Mouse (Mus musculus) embryonic facial prominence, embryonic 12.5 days (tissue): Measurements from ENCODE around the gene Psmc2. TPM values are rescaled to one million over a fixed set of nuclear protein-coding genes. Genes with fewer than 3 reads are reported as not detected.
A peak's percentile ranks its signal among the peaks of the same experiment; 100 is the strongest.

Experiments used
- ATAC-seq: fragments of 200-750 bp; cut with Nextera tagmentation; 2 replicates; pipeline ENCODE4 v1.8.0; 2017; ENCODE audit not compliant: insufficient number of reproducible peaks, insufficient read depth, low FRiP score, low TSS enrichment
- H3K27ac ChIP-seq: fragments of 300-500 bp; sonication (generic); 2 replicates; pipeline ENCODE4 v1.5.1; 2016; ENCODE audit warnings: mild to moderate bottlenecking
- H3K27me3 ChIP-seq: fragments of 300-500 bp; sonication (generic); 2 replicates; pipeline ENCODE4 v1.6.1; 2016; ENCODE audit warnings: mild to moderate bottlenecking, moderate library complexity
- H3K36me3 ChIP-seq: fragments of 300-500 bp; sonication (generic); 2 replicates; pipeline ENCODE4 v1.6.1; 2016; ENCODE audit warnings: mild to moderate bottlenecking
- H3K4me1 ChIP-seq: fragments of 300-500 bp; sonication (generic); 2 replicates; pipeline ENCODE4 v1.6.1; 2016
- H3K4me2 ChIP-seq: fragments of 300-500 bp; sonication (generic); replicated peaks from 2 replicates; pipeline ENCODE4 v1.6.1; 2016; ENCODE audit warnings: mild to moderate bottlenecking, moderate library complexity
- H3K4me3 ChIP-seq: fragments of 300-500 bp; sonication (generic); 2 replicates; pipeline ENCODE4 v1.5.1; 2016; ENCODE audit warnings: mild to moderate bottlenecking
- H3K9ac ChIP-seq: fragments of 300-500 bp; sonication (generic); 2 replicates; pipeline ENCODE4 v1.6.1; 2016; ENCODE audit warnings: mild to moderate bottlenecking, moderate library complexity
- H3K9me3 ChIP-seq: fragments of 300-500 bp; sonication (generic); 2 replicates; pipeline ENCODE4 v1.6.1; 2016; ENCODE audit warnings: mild to moderate bottlenecking, moderate library complexity
- WGBS: fragments of 180-500 bp; shearing (Covaris S2); methylation state at CpG from one replicate; pipeline ENCODE4 v1.1.7; 2016; 5-methylcytosine and 5-hydroxymethylcytosine counted together
- polyA plus RNA-seq: library from polyadenylated mRNA; unstranded; fragments of >200 nt; fragmentation: Nextera tagmentation; extraction: Ambion mirVana; gene quantifications from 2 replicates; pipeline ENCODE4 v1.2.1, GENCODE M21; 2016

The Psmc2 gene
- polyA plus RNA-seq, 1 experiment from 2014 or later = 198 TPM

DNA sequence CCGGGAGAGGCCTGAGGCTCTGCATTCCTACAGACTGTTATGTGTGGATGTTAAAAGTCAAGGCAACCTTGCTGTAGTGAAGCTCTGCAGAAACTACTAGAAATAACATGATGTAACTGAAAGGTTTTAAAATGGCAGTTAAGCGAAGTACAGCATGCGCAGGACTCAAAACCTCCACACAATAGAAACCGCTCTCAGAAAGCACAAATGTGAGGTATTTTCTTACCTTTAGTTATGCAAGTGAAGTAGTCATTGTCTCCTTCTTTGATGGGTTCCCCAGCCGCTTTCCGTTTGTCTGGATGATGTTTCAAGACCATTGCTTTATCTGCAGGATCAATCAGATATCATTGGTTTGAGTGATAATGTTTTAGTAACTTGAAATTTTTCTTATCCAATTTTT is 8.6 kb upstream of the Psmc2 start:
- Histone ChIP-seq H3K27me3 (no peaks in the 10 kb centered on the region), H3K9me3 (no peaks in the 10 kb centered on the region), H3K27ac (no peak overlapping the region), H3K4me3 (no peak overlapping the region), H3K4me1 (no peaks in the 10 kb centered on the region), H3K9ac (no peak overlapping the region), H3K4me2 (no peak overlapping the region), H3K36me3 (peaks cover 56% of the 10 kb centered on the region)
- no peak for ATAC-seq
- 89% methylated on average over 6 of the region's 6 CpGs for WGBS

GRCm38 (mm10) chr5:21784161-21785052 is 676 bp upstream of the Psmc2 start:
- Histone ChIP-seq H3K27me3 (no peaks in the 10 kb centered on the region), H3K4me2 (peak overlapping the region; percentile 91), H3K4me1 (peaks cover 17% of the 10 kb centered on the region), H3K27ac (0 out of 2 replicates have a peak overlapping the region, but pooled peaks have one; percentile 36), H3K9me3 (no peaks in the 10 kb centered on the region), H3K4me3 (peak overlapping the region; percentile 95), H3K36me3 (peaks cover 33% of the 10 kb centered on the region), H3K9ac (peak overlapping the region; percentile 79)
- peak; percentile 82 for ATAC-seq
- under 1% methylated on average over 51 of the region's 51 CpGs for WGBS

DNA sequence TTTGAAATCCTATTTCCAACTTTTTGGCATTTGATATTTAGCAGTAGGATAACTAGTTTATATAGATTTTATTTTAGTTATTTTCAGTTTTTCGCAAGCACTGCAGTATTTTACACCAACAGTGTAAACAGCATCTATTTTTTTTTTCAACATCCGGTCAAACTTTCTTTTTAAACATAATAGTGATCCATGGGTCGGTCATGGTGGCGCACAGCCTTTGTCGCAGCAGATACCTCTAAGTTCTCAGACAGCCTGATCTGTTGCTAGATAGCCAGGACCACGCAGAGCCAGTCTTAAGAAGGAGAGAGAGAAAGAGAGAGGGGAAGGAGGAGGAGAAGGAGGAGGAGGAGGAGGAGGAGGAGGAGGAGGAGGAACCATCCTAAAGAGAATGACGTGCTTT is 693 bp downstream of the Psmc2 start:
- H3K4me2 ChIP-seq = peak overlapping the region; percentile 65
- 0 out of 2 replicates have a peak overlapping the region, but pooled peaks have one; percentile 87 for H3K27ac ChIP-seq
- peaks cover 20% of the 10 kb centered on the region for H3K36me3 ChIP-seq
- 72% methylated on average over 7 of the region's 7 CpGs for WGBS
- peaks cover 17% of the 10 kb centered on the region for H3K4me1 ChIP-seq
- no peaks in the 10 kb centered on the region for H3K9me3 ChIP-seq
- no peak overlapping the region for H3K9ac ChIP-seq
- no peak overlapping the region for H3K4me3 ChIP-seq
- no peak for ATAC-seq
- H3K27me3 ChIP-seq = no peaks in the 10 kb centered on the region

DNA sequence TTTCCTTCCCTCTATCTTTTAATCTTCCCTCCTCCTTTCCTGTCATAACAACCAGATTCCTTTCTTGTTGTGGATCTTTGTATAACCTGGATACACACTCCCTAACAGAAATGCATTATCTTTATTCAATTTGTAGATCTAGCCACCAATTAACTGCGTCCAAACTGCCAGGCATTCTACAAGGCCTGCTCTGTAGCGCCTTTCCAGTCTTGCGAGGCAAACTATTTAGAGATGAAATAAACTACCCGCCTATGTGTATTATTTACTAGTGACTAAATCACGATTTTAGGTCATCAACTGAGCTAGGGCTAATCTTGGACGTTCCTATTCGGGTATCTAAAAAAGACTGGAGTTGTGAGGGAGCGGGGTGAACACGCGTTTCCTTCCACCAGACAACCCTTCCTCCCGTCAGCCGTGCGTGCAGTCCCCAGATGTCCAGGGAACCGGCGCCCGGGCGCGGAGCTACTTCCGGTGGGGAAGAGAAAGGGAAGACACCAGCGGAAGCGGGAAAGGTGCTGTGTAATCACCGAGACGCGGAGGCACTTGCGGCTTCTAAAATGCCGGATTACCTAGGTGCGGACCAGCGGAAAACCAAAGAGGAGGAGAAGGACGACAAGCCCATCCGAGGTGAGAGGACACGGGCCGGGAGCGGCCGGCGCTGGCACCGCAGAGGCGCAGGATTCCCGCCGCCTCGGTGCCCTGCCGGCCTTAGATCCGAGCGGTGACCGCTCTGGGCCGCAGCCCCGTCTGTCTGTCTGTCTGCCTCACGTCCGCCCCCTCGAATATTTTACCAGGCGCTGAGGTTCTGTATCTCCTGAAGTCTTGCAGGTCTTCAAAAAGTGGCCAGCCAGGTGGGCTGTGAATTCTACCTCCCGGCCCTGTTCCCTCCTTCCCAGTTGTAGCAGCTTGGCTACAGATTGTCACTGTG is 1.4 kb downstream of the Psmc2 start:
- 2% methylated on average over 51 of the region's 51 CpGs for WGBS
- H3K27ac ChIP-seq = peak overlapping the region; percentile 87
- H3K9ac ChIP-seq = peak overlapping the region; percentile 88

DNA sequence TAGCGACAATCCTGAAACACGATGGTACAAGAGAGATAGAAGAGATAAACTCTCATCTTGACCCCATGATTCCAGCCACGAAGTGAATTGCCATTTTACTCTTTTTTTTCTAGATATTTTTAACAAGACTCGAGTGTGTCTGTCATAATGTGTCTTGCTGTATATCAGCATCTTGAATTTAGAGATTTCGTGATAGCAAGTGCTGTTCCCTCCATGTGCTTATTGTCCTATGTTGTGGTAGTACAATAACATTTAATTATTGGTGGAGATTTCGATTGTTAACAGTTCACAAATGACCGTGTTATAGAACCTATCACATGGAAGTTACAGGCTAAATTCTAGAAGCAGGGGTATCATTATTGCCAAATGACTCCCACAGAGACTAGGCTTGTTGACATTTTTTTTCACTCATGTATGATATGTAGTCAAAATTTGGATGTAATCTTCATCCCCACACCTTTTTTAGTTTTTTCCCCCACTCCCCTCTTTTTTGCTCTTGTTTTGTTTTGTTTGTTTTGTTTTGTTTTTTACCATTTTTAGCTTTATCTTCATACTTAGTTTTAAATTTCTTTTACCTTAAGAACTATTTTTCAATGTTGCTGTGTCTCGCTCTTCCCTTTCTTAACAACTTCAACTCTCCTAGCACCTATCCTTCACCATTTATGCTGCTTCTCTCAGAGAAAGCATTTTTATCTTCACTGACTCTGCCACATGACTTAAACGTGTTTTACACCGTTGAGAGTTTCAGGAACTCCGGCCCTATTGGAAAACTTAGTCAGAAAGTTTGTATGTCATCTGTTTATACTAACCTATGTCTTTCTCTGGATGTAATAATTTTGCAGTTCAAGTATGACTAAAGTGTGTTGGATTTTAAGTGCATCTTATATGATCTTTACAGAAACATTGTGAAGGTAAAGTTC is 2.4 kb downstream of the Psmc2 start:
- ATAC-seq = no peak
- H3K9ac ChIP-seq = peak overlapping the region; percentile 88
- H3K27me3 ChIP-seq = no peaks in the 10 kb centered on the region
- H3K4me2 ChIP-seq = peak overlapping the region; percentile 65
- H3K27ac ChIP-seq = no peak overlapping the region; the same call in 1 of the 2 replicates
- H3K4me3 ChIP-seq = peak overlapping the region; percentile 96
- H3K9me3 ChIP-seq = no peaks in the 10 kb centered on the region
- 35% methylated on average over 11 of the region's 11 CpGs for WGBS
- H3K4me1 ChIP-seq = peaks cover 17% of the 10 kb centered on the region
- peaks cover 3% of the 10 kb centered on the region; the same call in 1 of the 2 replicates for H3K36me3 ChIP-seq

More for the DNA sequence above, 1.4 kb downstream of the Psmc2 start:
- no peaks in the 10 kb centered on the region for H3K9me3 ChIP-seq
- H3K4me2 ChIP-seq = peak overlapping the region; percentile 65
- ATAC-seq = peak; percentile 81
- H3K4me1 ChIP-seq = peaks cover 17% of the 10 kb centered on the region
- peak overlapping the region; percentile 96 for H3K4me3 ChIP-seq
- peaks cover 12% of the 10 kb centered on the region for H3K36me3 ChIP-seq
- no peaks in the 10 kb centered on the region for H3K27me3 ChIP-seq

DNA sequence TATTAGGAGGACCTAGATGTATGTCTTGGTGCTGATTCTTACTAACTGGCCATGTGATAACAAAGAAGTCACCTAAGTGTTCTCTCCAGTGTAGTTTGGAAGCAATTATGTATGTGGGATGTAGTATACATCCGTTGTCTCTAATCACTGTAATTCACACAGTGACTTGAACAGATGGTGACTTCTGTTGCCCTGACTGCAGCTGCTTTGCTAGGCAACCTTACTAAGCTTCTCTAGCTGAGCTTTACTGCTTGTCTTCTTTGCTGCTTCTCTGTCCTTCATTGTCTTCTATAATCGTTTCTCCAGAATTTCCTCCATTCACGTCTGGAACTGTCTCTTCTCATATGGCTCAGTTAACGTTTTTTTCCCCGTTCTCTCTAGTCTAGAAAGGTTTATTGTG is 4.0 kb downstream of the Psmc2 start:
- Histone ChIP-seq H3K9ac (no peak overlapping the region), H3K4me1 (peaks cover 17% of the 10 kb centered on the region), H3K9me3 (no peaks in the 10 kb centered on the region), H3K27ac (no peak overlapping the region), H3K27me3 (no peaks in the 10 kb centered on the region), H3K4me3 (no peak overlapping the region), H3K36me3 (no peaks in the 10 kb centered on the region), H3K4me2 (no peak overlapping the region)
- WGBS = 74% methylated on average over 5 of the region's 5 CpGs
- ATAC-seq = no peak

DNA sequence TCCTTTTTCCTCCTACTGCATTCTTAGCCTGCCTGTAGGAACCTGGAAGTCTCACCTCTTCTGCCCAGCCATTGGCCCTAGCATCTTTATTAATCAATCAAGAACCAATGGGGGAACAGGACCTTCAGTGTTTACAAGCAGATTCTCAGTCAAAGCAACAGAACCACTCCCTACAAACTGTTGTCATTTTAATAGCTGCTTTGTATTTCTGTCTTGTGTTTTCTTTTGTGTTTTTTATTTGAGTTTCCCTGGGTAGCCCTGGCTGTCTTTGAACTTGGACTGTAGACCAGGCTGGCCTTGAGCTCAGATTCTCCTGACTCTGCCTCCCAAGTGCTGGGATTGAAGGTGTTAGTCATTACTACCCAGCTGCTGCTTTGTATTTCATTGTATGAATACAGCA is 7.1 kb downstream of the Psmc2 start:
- Histone ChIP-seq H3K9me3 (no peaks in the 10 kb centered on the region), H3K4me2 (no peak overlapping the region), H3K4me3 (no peak overlapping the region), H3K36me3 (peaks cover 18% of the 10 kb centered on the region), H3K27me3 (no peaks in the 10 kb centered on the region), H3K27ac (no peak overlapping the region), H3K9ac (no peak overlapping the region), H3K4me1 (peaks cover 12% of the 10 kb centered on the region)
- ATAC-seq = no peak

DNA sequence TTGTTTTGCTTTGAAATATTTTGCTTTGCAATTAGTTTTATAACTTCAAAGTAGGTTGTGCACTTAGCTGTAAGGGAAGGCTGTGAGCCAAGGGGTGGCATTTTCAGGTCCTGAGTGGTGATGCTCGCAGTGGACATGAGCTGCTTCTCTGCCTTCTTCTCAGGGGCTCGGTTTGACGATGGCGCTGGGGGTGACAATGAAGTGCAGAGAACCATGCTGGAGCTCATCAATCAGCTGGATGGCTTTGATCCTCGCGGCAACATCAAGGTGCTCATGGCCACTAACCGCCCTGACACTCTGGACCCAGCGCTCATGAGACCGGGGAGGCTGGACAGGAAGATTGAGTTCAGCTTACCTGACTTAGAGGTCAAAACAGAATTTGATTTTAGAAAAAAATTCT is 17.8 kb downstream of the Psmc2 start:
- no peaks in the 10 kb centered on the region for H3K27me3 ChIP-seq
- H3K9ac ChIP-seq = no peak overlapping the region
- ATAC-seq = no peak
- WGBS = 92% methylated on average over 9 of the region's 9 CpGs
- H3K4me3 ChIP-seq = no peak overlapping the region
- H3K27ac ChIP-seq = no peak overlapping the region
- no peak overlapping the region for H3K4me2 ChIP-seq
- H3K36me3 ChIP-seq = peaks cover 51% of the 10 kb centered on the region
- no peaks in the 10 kb centered on the region for H3K9me3 ChIP-seq
- no peaks in the 10 kb centered on the region for H3K4me1 ChIP-seq

DNA sequence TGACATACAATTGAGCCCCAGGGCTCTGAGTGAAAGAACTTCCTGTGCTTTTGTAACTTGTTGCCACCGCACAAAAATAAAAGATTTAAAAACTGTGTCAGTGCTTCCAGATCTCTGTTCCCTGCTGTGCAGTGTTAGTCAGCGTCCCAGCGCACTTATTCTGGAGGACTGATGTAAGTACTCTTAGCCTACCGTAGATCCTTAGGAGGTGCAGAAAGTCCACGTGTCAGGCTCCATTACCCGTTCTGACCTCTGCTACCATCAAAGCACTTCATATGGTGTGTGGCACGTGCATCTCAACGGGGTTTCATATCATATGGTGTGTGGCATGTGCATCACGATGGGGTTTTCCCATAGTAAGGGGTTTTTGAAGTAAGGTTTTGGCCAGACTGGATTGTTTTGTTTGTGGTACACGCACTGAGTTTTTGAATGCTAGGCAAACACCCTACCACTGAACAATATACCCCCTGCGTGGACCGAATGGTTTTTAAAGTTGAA is 18.7 kb downstream of the Psmc2 start:
- Histone ChIP-seq H3K27ac (no peak overlapping the region), H3K9ac (no peak overlapping the region), H3K9me3 (no peaks in the 10 kb centered on the region), H3K27me3 (no peaks in the 10 kb centered on the region), H3K4me2 (no peak overlapping the region), H3K4me1 (no peaks in the 10 kb centered on the region), H3K36me3 (peaks cover 46% of the 10 kb centered on the region), H3K4me3 (no peak overlapping the region)
- ATAC-seq = no peak
- 93% methylated on average over 12 of the region's 12 CpGs for WGBS

- no peaks in the 10 kb centered on the region for H3K27me3 ChIP-seq
- no peaks in the 10 kb centered on the region for H3K4me1 ChIP-seq
- no peaks in the 10 kb centered on the region for H3K9me3 ChIP-seq
- H3K4me3 ChIP-seq = no peak overlapping the region
- no peak for ATAC-seq
- no peak overlapping the region for H3K27ac ChIP-seq
- no peak overlapping the region for H3K9ac ChIP-seq
- H3K4me2 ChIP-seq = no peak overlapping the region
- 95% methylated on average over 4 of the region's 4 CpGs for WGBS
- H3K36me3 ChIP-seq = peaks cover 39% of the 10 kb centered on the region
Measured at GRCm38 (mm10) chr5:21804837-21805236, 19.8 kb downstream of the Psmc2 start.

- Histone ChIP-seq H3K27ac (no peak overlapping the region), H3K9ac (no peak overlapping the region), H3K9me3 (no peaks in the 10 kb centered on the region), H3K36me3 (no peaks in the 10 kb centered on the region), H3K4me1 (no peaks in the 10 kb centered on the region), H3K27me3 (no peaks in the 10 kb centered on the region), H3K4me3 (no peak overlapping the region), H3K4me2 (no peak overlapping the region)
- no peak for ATAC-seq
- WGBS = 72% methylated on average over 10 of the region's 10 CpGs
Measured at GRCm38 (mm10) chr5:21810924-21811323, 25.8 kb downstream of the Psmc2 start.
